Mouse (Mus musculus): ENCODE results near the gene Dnm1. TPM values are rescaled to one million over a fixed set of nuclear protein-coding genes. Genes with fewer than 3 reads are reported as not detected.
A peak's percentile ranks its signal among the peaks of the same experiment; 100 is the strongest.

Gene Dnm1
- polyA plus RNA-seq, 1 experiment from 2014 or later: 71.2 TPM

- peaks cover 9% of the 10 kb centered on the region; the same call in 1 of the 2 replicates for H3K36me3 ChIP-seq (ENCODE audit: control insufficient read depth, insufficient read depth, low read length)
- ATAC-seq: no peak
Measured at GRCm38 (mm10) chr2:32344056-32344455, 9.1 kb downstream of the Dnm1 start.

DNA sequence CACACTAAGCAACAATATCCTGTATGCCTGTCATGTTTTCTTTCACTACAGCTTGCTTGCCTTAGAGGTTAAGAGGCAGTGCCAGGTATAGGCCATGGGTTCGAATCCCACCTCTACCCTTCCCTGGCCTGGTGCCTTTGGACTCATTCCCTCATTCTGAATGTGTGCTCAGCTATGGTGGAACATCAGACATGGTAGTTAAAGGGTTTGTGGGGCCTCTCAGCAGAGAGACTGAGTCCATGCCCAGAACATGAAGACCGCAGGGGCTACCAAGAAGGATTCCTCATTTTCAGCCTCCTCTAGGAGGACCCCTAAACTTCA lies 9.8 kb downstream of the Dnm1 start:
- Histone ChIP-seq H3K9me3 (ENCODE audit: control insufficient read depth, low read length) (no peaks in the 10 kb centered on the region), H3K36me3 (ENCODE audit: control insufficient read depth, insufficient read depth, low read length) (peaks cover 10% of the 10 kb centered on the region; the same call in 1 of the 2 replicates), H3K9ac (ENCODE audit: low read depth, low read length) (no peak overlapping the region), H3K4me2 (ENCODE audit: low read length) (no peak overlapping the region), H3K27me3 (replicated peaks; ENCODE audit: control insufficient read depth, insufficient read depth, low read length) (no peaks in the 10 kb centered on the region), H3K27ac (ENCODE audit: low read depth, low read length) (no peak overlapping the region), H3K4me1 (ENCODE audit: control insufficient read depth, insufficient read depth, low read depth, low read length) (peaks cover 7% of the 10 kb centered on the region), H3K4me3 (ENCODE audit: low read length) (no peak overlapping the region)
- ATAC-seq: no peak
- WGBS: 100% methylated on average over 2 of the region's 2 CpGs

More at GRCm38 (mm10) chr2:32344056-32344455, 9.1 kb downstream of the Dnm1 start:
- Histone ChIP-seq H3K27ac (ENCODE audit: low read depth, low read length) (no peak overlapping the region; the same call in 1 of the 2 replicates), H3K9me3 (ENCODE audit: control insufficient read depth, low read length) (no peaks in the 10 kb centered on the region), H3K4me2 (ENCODE audit: low read length) (no peak overlapping the region), H3K27me3 (replicated peaks; ENCODE audit: control insufficient read depth, insufficient read depth, low read length) (no peaks in the 10 kb centered on the region), H3K9ac (ENCODE audit: low read depth, low read length) (no peak overlapping the region), H3K4me1 (ENCODE audit: control insufficient read depth, insufficient read depth, low read depth, low read length) (peaks cover 7% of the 10 kb centered on the region), H3K4me3 (ENCODE audit: low read length) (no peak overlapping the region)
- 60% methylated on average over 10 of the region's 10 CpGs for WGBS

GRCm38 (mm10) chr2:32342539-32343350 lies 10.4 kb downstream of the Dnm1 start:
- H3K9ac ChIP-seq (ENCODE audit: low read depth, low read length): peak overlapping the region; percentile 2; the same call in 1 of the 2 replicates
- ATAC-seq: peak; percentile 44; the same call in 1 of the 2 replicates
- no peak overlapping the region for H3K4me2 ChIP-seq (ENCODE audit: low read length)
- peaks cover 14% of the 10 kb centered on the region for H3K36me3 ChIP-seq (ENCODE audit: control insufficient read depth, insufficient read depth, low read length)
- H3K9me3 ChIP-seq (ENCODE audit: control insufficient read depth, low read length): no peaks in the 10 kb centered on the region
- peaks cover 7% of the 10 kb centered on the region for H3K4me1 ChIP-seq (ENCODE audit: control insufficient read depth, insufficient read depth, low read depth, low read length)
- H3K27ac ChIP-seq (ENCODE audit: low read depth, low read length): no peak overlapping the region
- WGBS: 63% methylated on average over 6 of the region's 6 CpGs
- H3K4me3 ChIP-seq (ENCODE audit: low read length): no peak overlapping the region
- no peaks in the 10 kb centered on the region for H3K27me3 ChIP-seq (replicated peaks; ENCODE audit: control insufficient read depth, insufficient read depth, low read length)

GRCm38 (mm10) chr2:32342039-32342438 lies 11.1 kb downstream of the Dnm1 start:
- WGBS: 84% methylated on average over 4 of the region's 4 CpGs
- Histone ChIP-seq H3K9me3 (ENCODE audit: control insufficient read depth, low read length) (no peaks in the 10 kb centered on the region), H3K4me3 (ENCODE audit: low read length) (no peak overlapping the region), H3K36me3 (ENCODE audit: control insufficient read depth, insufficient read depth, low read length) (peaks cover 20% of the 10 kb centered on the region), H3K4me1 (ENCODE audit: control insufficient read depth, insufficient read depth, low read depth, low read length) (peaks cover 7% of the 10 kb centered on the region), H3K4me2 (ENCODE audit: low read length) (no peak overlapping the region), H3K27ac (ENCODE audit: low read depth, low read length) (no peak overlapping the region), H3K9ac (ENCODE audit: low read depth, low read length) (no peak overlapping the region), H3K27me3 (replicated peaks; ENCODE audit: control insufficient read depth, insufficient read depth, low read length) (no peaks in the 10 kb centered on the region)
- no peak for ATAC-seq

DNA sequence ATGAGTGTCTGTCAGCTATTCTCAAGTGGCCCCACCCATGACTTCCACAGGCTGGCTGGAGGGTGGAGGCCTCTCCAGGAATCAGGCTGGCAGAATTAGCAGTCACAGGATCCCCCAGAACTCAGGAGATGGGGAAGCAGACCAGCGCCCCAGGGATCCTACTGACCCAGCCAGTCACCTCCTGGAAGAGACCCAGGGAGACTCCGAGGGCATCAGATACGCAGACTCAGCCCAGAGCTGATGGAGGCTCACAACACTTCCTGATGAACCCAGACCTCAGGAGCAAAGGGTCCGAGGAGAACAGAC lies 11.6 kb downstream of the Dnm1 start:
- H3K9ac ChIP-seq (ENCODE audit: low read depth, low read length): peak overlapping the region; percentile 17
- H3K9me3 ChIP-seq (ENCODE audit: control insufficient read depth, low read length): no peaks in the 10 kb centered on the region
- no peaks in the 10 kb centered on the region for H3K27me3 ChIP-seq (replicated peaks; ENCODE audit: control insufficient read depth, insufficient read depth, low read length)
- H3K4me2 ChIP-seq (ENCODE audit: low read length): no peak overlapping the region
- H3K27ac ChIP-seq (ENCODE audit: low read depth, low read length): no peak overlapping the region
- ATAC-seq: no peak
- peaks cover 16% of the 10 kb centered on the region for H3K36me3 ChIP-seq (ENCODE audit: control insufficient read depth, insufficient read depth, low read length)
- WGBS: 82% methylated on average over 4 of the region's 4 CpGs
- H3K4me1 ChIP-seq (ENCODE audit: control insufficient read depth, insufficient read depth, low read depth, low read length): peaks cover 7% of the 10 kb centered on the region
- H3K4me3 ChIP-seq (ENCODE audit: low read length): no peak overlapping the region

GRCm38 (mm10) chr2:32340836-32341633 lies 12.1 kb downstream of the Dnm1 start:
- Histone ChIP-seq H3K27me3 (replicated peaks; ENCODE audit: control insufficient read depth, insufficient read depth, low read length) (no peaks in the 10 kb centered on the region), H3K9me3 (ENCODE audit: control insufficient read depth, low read length) (no peaks in the 10 kb centered on the region), H3K4me2 (ENCODE audit: low read length) (no peak overlapping the region), H3K4me3 (ENCODE audit: low read length) (no peak overlapping the region), H3K4me1 (ENCODE audit: control insufficient read depth, insufficient read depth, low read depth, low read length) (peaks cover 7% of the 10 kb centered on the region), H3K27ac (ENCODE audit: low read depth, low read length) (no peak overlapping the region), H3K36me3 (ENCODE audit: control insufficient read depth, insufficient read depth, low read length) (peaks cover 16% of the 10 kb centered on the region), H3K9ac (ENCODE audit: low read depth, low read length) (peak overlapping the region; percentile 17; the same call in 1 of the 2 replicates)
- ATAC-seq: no peak
- 83% methylated on average over 13 of the region's 13 CpGs for WGBS

GRCm38 (mm10) chr2:32339912-32340642 lies 13.1 kb downstream of the Dnm1 start:
- ATAC-seq: no peak
- Histone ChIP-seq H3K9ac (ENCODE audit: low read depth, low read length) (no peak overlapping the region), H3K4me3 (ENCODE audit: low read length) (no peak overlapping the region), H3K9me3 (ENCODE audit: control insufficient read depth, low read length) (no peaks in the 10 kb centered on the region), H3K4me2 (ENCODE audit: low read length) (no peak overlapping the region), H3K4me1 (ENCODE audit: control insufficient read depth, insufficient read depth, low read depth, low read length) (peaks cover 7% of the 10 kb centered on the region), H3K27me3 (replicated peaks; ENCODE audit: control insufficient read depth, insufficient read depth, low read length) (no peaks in the 10 kb centered on the region), H3K27ac (ENCODE audit: low read depth, low read length) (no peak overlapping the region), H3K36me3 (ENCODE audit: control insufficient read depth, insufficient read depth, low read length) (peaks cover 18% of the 10 kb centered on the region)
- WGBS: 45% methylated on average over 26 of the region's 26 CpGs

- H3K9me3 ChIP-seq (ENCODE audit: control insufficient read depth, low read length): no peaks in the 10 kb centered on the region
- no peak for ATAC-seq
- no peak overlapping the region for H3K4me3 ChIP-seq (ENCODE audit: low read length)
- no peak overlapping the region for H3K4me2 ChIP-seq (ENCODE audit: low read length)
- no peak overlapping the region for H3K9ac ChIP-seq (ENCODE audit: low read depth, low read length)
- H3K27me3 ChIP-seq (replicated peaks; ENCODE audit: control insufficient read depth, insufficient read depth, low read length): no peaks in the 10 kb centered on the region
- no peaks in the 10 kb centered on the region for H3K4me1 ChIP-seq (ENCODE audit: control insufficient read depth, insufficient read depth, low read depth, low read length)
- H3K36me3 ChIP-seq (ENCODE audit: control insufficient read depth, insufficient read depth, low read length): peaks cover 21% of the 10 kb centered on the region
- H3K27ac ChIP-seq (ENCODE audit: low read depth, low read length): no peak overlapping the region
- WGBS: 55% methylated on average over 15 of the region's 15 CpGs
Measured at GRCm38 (mm10) chr2:32335888-32336287, 17.2 kb downstream of the Dnm1 start.

DNA sequence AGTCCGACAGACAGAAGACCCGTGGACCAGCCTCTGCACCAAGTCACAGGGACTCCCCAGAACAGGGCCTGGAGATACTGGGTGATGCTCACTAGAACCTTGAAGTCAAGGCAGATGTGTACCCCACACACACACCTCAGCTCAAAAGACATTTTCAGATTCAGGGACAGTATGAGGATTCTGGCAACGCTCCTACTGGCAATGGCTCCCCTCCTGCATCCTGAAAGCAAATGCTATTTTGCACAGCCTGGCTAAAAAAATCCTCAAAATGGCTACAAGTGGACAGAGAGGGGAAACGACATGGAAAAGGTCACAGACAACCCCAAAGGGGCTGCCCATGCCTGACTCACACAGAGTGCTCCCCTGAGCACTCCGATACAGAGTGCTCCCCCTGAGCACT lies 21.0 kb downstream of the Dnm1 start:
- no peak overlapping the region for H3K9ac ChIP-seq (ENCODE audit: low read depth, low read length)
- 76% methylated on average over 5 of the region's 5 CpGs for WGBS
- H3K27me3 ChIP-seq (replicated peaks; ENCODE audit: control insufficient read depth, insufficient read depth, low read length): no peaks in the 10 kb centered on the region
- no peaks in the 10 kb centered on the region for H3K4me1 ChIP-seq (ENCODE audit: control insufficient read depth, insufficient read depth, low read depth, low read length)
- ATAC-seq: no peak
- no peak overlapping the region for H3K4me2 ChIP-seq (ENCODE audit: low read length)
- H3K4me3 ChIP-seq (ENCODE audit: low read length): no peak overlapping the region
- H3K9me3 ChIP-seq (ENCODE audit: control insufficient read depth, low read length): no peaks in the 10 kb centered on the region
- peaks cover 6% of the 10 kb centered on the region for H3K36me3 ChIP-seq (ENCODE audit: control insufficient read depth, insufficient read depth, low read length)
- H3K27ac ChIP-seq (ENCODE audit: low read depth, low read length): no peak overlapping the region
